Mouse (Mus musculus) cerebellum, adult 9-10 months (tissue): ENCODE results near the gene Mrpl44.
A peak's percentile ranks its signal among the peaks of the same experiment; 100 is the strongest.

ENCODE experiments used
- DNase-seq: peaks from one replicate; pipeline ENCODE4 v3.0.0; 2022

The Mrpl44 gene

GRCm38 (mm10) chr1:79762282-79763250 is 13.3 kb upstream of the Mrpl44 start:
- peak; percentile 37 for DNase-seq

- no peak for DNase-seq
These were observed 11.8 kb upstream of the Mrpl44 start for GRCm38 (mm10) chr1:79764031-79764430.

- DNase-seq: no peak
These were observed 11.3 kb upstream of the Mrpl44 start for GRCm38 (mm10) chr1:79764483-79764882.

GRCm38 (mm10) chr1:79768231-79768630 is 7.6 kb upstream of the Mrpl44 start:
- DNase-seq: no peak

- no peak for DNase-seq
These were observed 1.5 kb upstream of the Mrpl44 start for GRCm38 (mm10) chr1:79774164-79774780.

GRCm38 (mm10) chr1:79778011-79778410 is 2.2 kb downstream of the Mrpl44 start:
- DNase-seq: no peak

DNA sequence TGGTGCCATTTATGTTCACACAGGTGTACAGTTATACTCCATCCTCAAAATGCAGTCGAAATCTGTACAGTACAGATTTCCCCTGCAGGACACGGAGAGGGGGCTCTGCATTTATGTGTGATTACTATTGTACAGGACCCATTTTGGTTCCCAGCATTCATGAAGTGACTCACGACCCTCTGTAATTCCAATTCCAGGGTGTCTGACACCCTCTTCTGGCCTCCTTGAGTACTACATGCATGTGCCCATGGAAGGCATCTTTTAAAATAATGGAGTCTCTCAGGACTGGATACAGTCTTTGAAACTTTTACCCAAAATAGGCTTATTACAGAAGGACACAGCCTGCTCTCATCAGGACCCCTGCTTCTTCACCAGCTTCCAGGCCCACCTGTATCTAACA is 6.6 kb downstream of the Mrpl44 start:
- no peak for DNase-seq

GRCm38 (mm10) chr1:79786267-79786927 is 10.6 kb downstream of the Mrpl44 start:
- DNase-seq: no peak

DNA sequence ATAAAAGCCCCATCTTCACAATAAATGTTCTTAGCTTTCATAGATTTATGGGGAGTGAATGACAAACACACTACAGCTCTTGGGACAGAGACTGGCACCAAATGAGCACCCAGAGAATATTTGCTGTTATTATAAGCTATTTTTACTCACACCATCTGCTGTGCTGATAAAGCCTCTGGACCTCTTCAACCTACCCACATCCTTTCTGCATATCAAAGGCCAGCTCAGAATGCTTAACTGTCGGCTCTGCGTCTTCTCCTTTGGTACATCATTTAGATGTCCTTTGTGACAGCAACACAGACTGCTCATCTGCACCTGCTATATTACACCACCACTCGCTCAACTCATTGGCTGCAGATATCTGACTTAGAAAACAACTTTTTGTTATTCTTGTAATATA is 21.3 kb downstream of the Mrpl44 start:
- no peak for DNase-seq

- DNase-seq: no peak
These were observed 27.1 kb downstream of the Mrpl44 start for GRCm38 (mm10) chr1:79802858-79803427.

DNA sequence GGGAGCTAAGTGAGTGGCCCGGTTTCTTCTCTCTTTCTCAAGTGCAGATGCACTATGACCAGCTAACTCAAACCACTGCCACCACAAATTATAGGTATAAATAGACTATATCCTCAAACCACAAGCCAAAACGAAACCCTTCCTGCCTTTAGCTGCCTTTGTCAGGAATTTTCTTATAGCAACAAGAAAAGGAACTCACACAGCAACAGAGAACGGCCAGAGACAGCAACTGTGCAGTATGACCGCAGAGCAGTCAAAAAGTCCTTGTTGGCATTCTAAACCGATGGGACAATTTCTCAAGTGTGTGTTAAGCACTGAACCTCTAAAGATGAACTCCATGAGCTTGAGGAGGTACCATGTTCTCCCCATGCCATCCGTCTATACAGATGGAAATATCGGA is 27.8 kb downstream of the Mrpl44 start:
- DNase-seq: no peak

DNA sequence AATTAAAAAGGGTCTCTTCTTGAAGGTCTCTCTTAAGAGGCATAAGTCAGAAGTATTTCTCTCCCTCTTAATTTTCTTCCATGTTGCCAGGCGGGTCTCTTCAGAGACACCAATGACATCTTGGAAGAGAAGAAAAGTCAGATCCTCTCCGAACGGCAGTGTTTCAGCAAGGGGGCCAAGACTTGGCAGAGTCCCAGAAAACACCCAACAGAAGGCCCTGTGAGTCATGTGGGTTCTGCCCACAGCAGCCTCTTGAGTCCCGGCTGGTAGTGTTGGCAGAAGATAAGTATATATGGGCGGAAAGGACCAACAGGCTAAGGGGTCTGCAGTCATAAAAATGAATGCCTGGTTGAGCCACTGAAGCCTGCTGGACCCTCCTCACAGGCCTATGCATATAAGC is 31.0 kb downstream of the Mrpl44 start:
- no peak for DNase-seq

DNA sequence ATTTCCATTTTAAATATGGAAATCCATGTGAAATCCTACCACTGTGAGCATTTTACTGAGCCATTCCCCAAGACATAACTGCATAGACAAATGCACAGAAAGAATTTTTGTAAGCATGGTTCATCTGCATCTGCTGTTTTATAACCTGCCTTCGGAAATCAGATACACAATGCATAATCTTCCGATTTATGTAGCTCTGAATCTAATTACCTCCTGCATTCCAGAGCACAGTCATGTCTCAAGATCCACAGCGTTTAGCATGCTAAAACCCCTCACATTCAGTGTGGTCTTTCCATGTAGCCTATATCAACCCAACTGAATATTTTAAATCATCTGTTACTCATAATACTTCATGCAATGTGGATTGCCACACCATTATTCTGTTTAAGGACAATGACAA is 33.6 kb downstream of the Mrpl44 start:
- DNase-seq: no peak

DNA sequence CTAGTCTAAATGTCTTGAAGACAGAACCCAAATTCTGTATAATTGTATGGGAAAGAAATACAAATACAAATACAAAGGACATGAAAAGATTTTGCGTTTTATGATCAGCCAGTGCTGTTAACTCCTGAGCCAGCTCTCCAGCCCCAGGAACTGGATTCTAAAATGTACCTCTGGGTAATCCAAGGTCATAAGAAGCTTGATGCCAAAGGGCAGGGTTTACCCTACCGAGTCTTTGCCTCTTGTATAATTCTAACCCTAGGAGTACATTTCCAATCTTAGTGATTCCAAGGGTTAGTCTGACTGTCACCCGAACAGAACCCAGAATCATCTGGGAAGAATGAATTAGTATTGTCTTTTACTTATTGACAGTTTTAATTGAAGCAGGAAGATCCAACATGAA is 39.6 kb downstream of the Mrpl44 start:
- no peak for DNase-seq

DNA sequence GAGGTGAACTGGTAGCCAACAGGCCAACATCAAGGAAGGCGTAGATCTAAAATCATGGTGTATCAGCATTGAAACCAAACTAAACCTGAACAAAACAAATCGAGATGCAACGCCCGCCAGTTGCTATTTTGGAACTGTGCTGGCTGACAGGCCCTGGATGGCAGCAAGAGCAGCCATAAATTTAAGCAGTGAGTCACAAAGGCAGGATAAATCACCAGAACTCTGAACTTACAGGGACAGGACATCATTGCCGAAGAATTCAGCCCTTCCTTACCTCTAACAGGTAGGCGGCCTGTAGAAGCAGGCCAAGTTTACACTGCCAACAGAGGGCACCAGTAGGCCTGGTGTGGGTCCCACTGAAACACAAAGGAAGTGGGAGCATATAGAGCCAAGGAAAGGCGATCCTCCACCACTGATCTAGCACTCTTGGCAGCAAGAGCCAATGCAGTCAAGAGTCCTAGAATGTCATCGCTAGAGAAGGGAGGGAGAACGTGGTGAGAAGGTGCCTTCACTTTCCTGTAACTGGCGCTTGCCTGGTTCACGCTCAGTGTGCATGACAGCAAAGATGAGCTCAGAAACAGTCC is 43.6 kb downstream of the Mrpl44 start:
- DNase-seq: no peak

DNA sequence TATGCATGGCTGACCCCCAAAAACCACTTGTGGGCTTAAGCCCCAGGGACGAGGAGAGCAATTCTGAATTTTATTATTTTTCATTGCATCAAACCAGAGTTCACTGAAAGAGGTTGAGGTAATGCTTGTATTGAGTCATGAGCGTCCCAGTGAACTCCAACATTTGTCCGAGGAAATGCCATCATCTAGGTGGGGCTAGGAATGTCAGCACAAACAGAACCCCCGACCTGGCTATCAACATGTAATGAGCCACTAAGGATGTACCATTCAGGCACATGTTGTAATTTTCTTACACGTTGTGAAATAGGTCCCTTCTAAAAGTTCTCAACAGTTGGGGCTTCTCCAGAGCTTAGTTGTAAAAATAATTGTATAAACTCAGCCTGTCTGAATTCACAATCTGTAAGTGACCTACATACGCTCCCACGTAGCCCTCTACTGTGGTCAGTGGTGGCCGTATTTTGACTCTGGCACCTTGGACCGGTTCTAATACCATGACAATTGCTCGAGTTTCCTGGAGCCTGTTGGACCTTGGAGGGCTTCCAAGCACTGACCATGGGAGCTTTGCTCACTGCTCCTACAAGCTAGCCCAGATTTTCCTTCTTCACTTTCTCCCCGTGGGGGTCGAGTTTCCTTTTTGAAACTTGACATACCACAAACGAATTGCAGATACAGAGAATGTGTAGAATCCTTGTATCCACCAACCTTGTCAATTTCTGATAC is 47.1 kb downstream of the Mrpl44 start:
- peak; percentile 16 for DNase-seq

GRCm38 (mm10) chr1:79823951-79824633 is 48.3 kb downstream of the Mrpl44 start:
- no peak for DNase-seq
